Mouse (Mus musculus) lung, postnatal 0 days (tissue): ENCODE results near the gene Daglb. TPM values are rescaled to one million over a fixed set of nuclear protein-coding genes. Genes with fewer than 3 reads are reported as not detected.
A peak's percentile ranks its signal among the peaks of the same experiment; 100 is the strongest.

Experiments
- ATAC-seq: fragments of 200-750 bp; cut with Nextera tagmentation; 2 replicates; pipeline ENCODE4 v1.8.0; 2017; ENCODE audit warnings: moderate library complexity
- DNase-seq: peaks from one replicate; pipeline ENCODE4 v3.0.0-alpha.2; 2016; ENCODE audit warnings: low spot score
- H3K27ac ChIP-seq: fragments of 300-500 bp; sonication (generic); 2 replicates; pipeline ENCODE4 v1.5.1; 2014; ENCODE audit warnings: antibody characterized with exemption, mild to moderate bottlenecking, low read length, mixed read lengths
- H3K27me3 ChIP-seq: fragments of 300-500 bp; sonication (generic); replicated peaks from 2 replicates; pipeline ENCODE4 v1.6.1; 2014; ENCODE audit warnings: low read length, mixed read lengths; ENCODE audit not compliant: insufficient read depth
- H3K36me3 ChIP-seq: fragments of 300-500 bp; sonication (generic); 2 replicates; pipeline ENCODE4 v1.6.1; 2014; ENCODE audit warnings: low read length, mixed read lengths; ENCODE audit not compliant: insufficient read depth
- H3K4me1 ChIP-seq: fragments of 300-500 bp; sonication (generic); 2 replicates; pipeline ENCODE4 v1.6.1; 2014; ENCODE audit warnings: antibody characterized with exemption, low read depth, low read length, mixed read lengths; ENCODE audit not compliant: insufficient read depth
- H3K4me2 ChIP-seq: fragments of 300-500 bp; sonication (generic); replicated peaks from 2 replicates; pipeline ENCODE4 v1.6.1; 2014; ENCODE audit warnings: low read depth, mild to moderate bottlenecking, low read length, moderate library complexity, mixed read lengths
- H3K4me3 ChIP-seq: fragments of 300-500 bp; sonication (generic); 2 replicates; pipeline ENCODE4 v1.5.1; 2014; ENCODE audit warnings: low read depth, low read length
- H3K9ac ChIP-seq: fragments of 300-500 bp; sonication (generic); replicated peaks from 2 replicates; pipeline ENCODE4 v1.6.1; 2014; ENCODE audit warnings: low read depth, mild to moderate bottlenecking
- H3K9me3 ChIP-seq: fragments of 300-500 bp; sonication (generic); 2 replicates; pipeline ENCODE4 v1.6.1; 2016; ENCODE audit warnings: low read length, mixed read lengths
- CTCF ChIP-seq: IDR thresholded peaks from 2 replicates; pipeline ENCODE4 v1.5.1; 2016; ENCODE audit warnings: antibody characterized with exemption, mild to moderate bottlenecking
- EP300 ChIP-seq: IDR thresholded peaks from 2 replicates; pipeline ENCODE4 v1.6.1; 2016; ENCODE audit warnings: antibody characterized with exemption, mild to moderate bottlenecking, control low read depth
- WGBS: fragments of 180-500 bp; shearing (Covaris S2); extraction: QIAGEN DNeasy Blood & Tissue Kit; methylation state at CpG from one replicate; pipeline ENCODE4 v1.1.7; 2014; 5-methylcytosine and 5-hydroxymethylcytosine counted together
- polyA plus RNA-seq: library from polyadenylated mRNA; unstranded; fragments of >200 nt; fragmentation: Nextera tagmentation; extraction: Ambion mirVana; gene quantifications from 2 replicates; pipeline ENCODE4 v1.2.1, GENCODE M21; 2015

The Daglb gene
- polyA plus RNA-seq, 1 experiment from 2014 or later: 6.0 TPM

- Histone ChIP-seq H3K4me2 (no peak overlapping the region), H3K36me3 (no peaks in the 10 kb centered on the region), H3K27ac (no peak overlapping the region), H3K27me3 (no peaks in the 10 kb centered on the region), H3K4me3 (no peak overlapping the region), H3K9ac (no peak overlapping the region), H3K4me1 (peaks cover 5% of the 10 kb centered on the region; the same call in 1 of the 2 replicates), H3K9me3 (no peaks in the 10 kb centered on the region)
- TF ChIP-seq CTCF (no peak), EP300 (no peak)
- ATAC-seq (no peak), DNase-seq (no peak)
- WGBS: 89% methylated on average over 8 of the region's 8 CpGs
These were observed 5.2 kb downstream of the Daglb start for GRCm38 (mm10) chr5:143469628-143470027.

GRCm38 (mm10) chr5:143470421-143471164, 6.2 kb downstream of the Daglb start:
- H3K9ac ChIP-seq: no peak overlapping the region
- TF ChIP-seq CTCF (no peak), EP300 (no peak)
- no peaks in the 10 kb centered on the region for H3K9me3 ChIP-seq
- H3K36me3 ChIP-seq: no peaks in the 10 kb centered on the region
- no peak overlapping the region for H3K4me2 ChIP-seq
- H3K27ac ChIP-seq: no peak overlapping the region
- no peaks in the 10 kb centered on the region for H3K27me3 ChIP-seq
- peak; percentile 66 for ATAC-seq
- H3K4me1 ChIP-seq: no peaks in the 10 kb centered on the region
- H3K4me3 ChIP-seq: no peak overlapping the region
- peak; percentile 80 for DNase-seq
- WGBS: 51% methylated on average over 15 of the region's 15 CpGs

- peak; percentile 18; the same call in 1 of the 2 replicates for ATAC-seq
These were observed 6.8 kb downstream of the Daglb start for GRCm38 (mm10) chr5:143471165-143471546.

GRCm38 (mm10) chr5:143471953-143472618, 7.7 kb downstream of the Daglb start:
- Histone ChIP-seq H3K27ac (no peak overlapping the region), H3K4me1 (no peaks in the 10 kb centered on the region), H3K4me2 (no peak overlapping the region), H3K36me3 (no peaks in the 10 kb centered on the region), H3K9me3 (no peaks in the 10 kb centered on the region), H3K27me3 (no peaks in the 10 kb centered on the region), H3K9ac (no peak overlapping the region), H3K4me3 (no peak overlapping the region)
- DNase-seq (no peak), ATAC-seq (no peak)
- TF ChIP-seq CTCF (no peak), EP300 (no peak)
- 86% methylated on average over 9 of the region's 9 CpGs for WGBS

More at GRCm38 (mm10) chr5:143471165-143471546, 6.8 kb downstream of the Daglb start:
- no peaks in the 10 kb centered on the region for H3K36me3 ChIP-seq
- no peaks in the 10 kb centered on the region for H3K4me1 ChIP-seq
- H3K27me3 ChIP-seq: no peaks in the 10 kb centered on the region
- H3K9ac ChIP-seq: no peak overlapping the region
- no peak overlapping the region for H3K4me2 ChIP-seq
- no peaks in the 10 kb centered on the region for H3K9me3 ChIP-seq
- TF ChIP-seq EP300 (no peak), CTCF (no peak)
- DNase-seq: no peak
- H3K27ac ChIP-seq: no peak overlapping the region
- no peak overlapping the region for H3K4me3 ChIP-seq
- 79% methylated on average over 3 of the region's 3 CpGs for WGBS

- no peaks in the 10 kb centered on the region for H3K27me3 ChIP-seq
- H3K9ac ChIP-seq: no peak overlapping the region
- H3K27ac ChIP-seq: no peak overlapping the region
- ATAC-seq: peak; percentile 35
- no peaks in the 10 kb centered on the region for H3K36me3 ChIP-seq
- peak; percentile 47 for DNase-seq
- H3K9me3 ChIP-seq: no peaks in the 10 kb centered on the region
- no peak overlapping the region for H3K4me2 ChIP-seq
- no peaks in the 10 kb centered on the region for H3K4me1 ChIP-seq
- H3K4me3 ChIP-seq: no peak overlapping the region
- TF ChIP-seq CTCF (no peak), EP300 (no peak)
- 83% methylated on average over 20 of the region's 20 CpGs for WGBS
These were observed 10.9 kb downstream of the Daglb start for GRCm38 (mm10) chr5:143475153-143475844.

GRCm38 (mm10) chr5:143476013-143476412, 11.6 kb downstream of the Daglb start:
- H3K4me2 ChIP-seq: no peak overlapping the region
- ATAC-seq (no peak), DNase-seq (no peak)
- no peak overlapping the region for H3K27ac ChIP-seq
- no peaks in the 10 kb centered on the region for H3K27me3 ChIP-seq
- no peaks in the 10 kb centered on the region for H3K9me3 ChIP-seq
- no peak overlapping the region for H3K9ac ChIP-seq
- H3K36me3 ChIP-seq: no peaks in the 10 kb centered on the region
- H3K4me1 ChIP-seq: no peaks in the 10 kb centered on the region
- 94% methylated on average over 6 of the region's 6 CpGs for WGBS
- TF ChIP-seq EP300: no peak
- TF ChIP-seq CTCF: no peak
- H3K4me3 ChIP-seq: no peak overlapping the region
